Mouse (Mus musculus): ENCODE measurements around the gene Rps26.
"Not testable (repeated sequence)": the region's sequence is repeated elsewhere in the genome, so short reads cannot be mapped to it uniquely, and the experiment has no call there.

Rps26 gene

GRCm38 (mm10) chr10:128640891-128641290 is 14.3 kb upstream of the Rps26 start:
- DNase-seq (ENCODE audit: low spot score): no peak

GRCm38 (mm10) chr10:128639999-128640398 is 13.5 kb upstream of the Rps26 start:
- DNase-seq (ENCODE audit: low spot score): no peak

- DNase-seq (ENCODE audit: low spot score): no peak
Observed at GRCm38 (mm10) chr10:128637011-128637410, 10.5 kb upstream of the Rps26 start.

- no peak for DNase-seq (ENCODE audit: low spot score)
Observed at GRCm38 (mm10) chr10:128636561-128636960, 10.0 kb upstream of the Rps26 start.

- no peak for DNase-seq (ENCODE audit: low spot score)
Observed at GRCm38 (mm10) chr10:128635697-128636096, 9.2 kb upstream of the Rps26 start.

- DNase-seq (ENCODE audit: low spot score): no peak
Observed at GRCm38 (mm10) chr10:128631571-128631970, 5.0 kb upstream of the Rps26 start.

- DNase-seq (ENCODE audit: low spot score): not testable (repeated sequence)
Observed at GRCm38 (mm10) chr10:128630306-128630705, 3.8 kb upstream of the Rps26 start.

GRCm38 (mm10) chr10:128629746-128630145 is 3.2 kb upstream of the Rps26 start:
- no peak for DNase-seq (ENCODE audit: low spot score)

- DNase-seq (ENCODE audit: low spot score): no peak
Observed at GRCm38 (mm10) chr10:128627398-128628317, 1.1 kb upstream of the Rps26 start.

GRCm38 (mm10) chr10:128625287-128625894 is 1.2 kb downstream of the Rps26 start:
- peak; percentile 56 for DNase-seq (ENCODE audit: low spot score)

- peak; percentile 37 for DNase-seq (ENCODE audit: low spot score)
Observed at GRCm38 (mm10) chr10:128623106-128623613, 3.4 kb downstream of the Rps26 start.

GRCm38 (mm10) chr10:128622702-128623101 is 3.8 kb downstream of the Rps26 start:
- DNase-seq (ENCODE audit: low spot score): peak; percentile 35

- DNase-seq (ENCODE audit: low spot score): no peak
Observed at GRCm38 (mm10) chr10:128621986-128622520, 4.5 kb downstream of the Rps26 start.

GRCm38 (mm10) chr10:128620241-128620640 is 6.3 kb downstream of the Rps26 start:
- DNase-seq (ENCODE audit: low spot score): no peak

- not testable (repeated sequence) for DNase-seq (ENCODE audit: low spot score)
Observed at GRCm38 (mm10) chr10:128619148-128619547, 7.4 kb downstream of the Rps26 start.

GRCm38 (mm10) chr10:128618570-128618969 is 8.0 kb downstream of the Rps26 start:
- DNase-seq (ENCODE audit: low spot score): no peak

- DNase-seq (ENCODE audit: low spot score): not testable (repeated sequence)
Observed at GRCm38 (mm10) chr10:128615798-128616448, 10.6 kb downstream of the Rps26 start.

GRCm38 (mm10) chr10:128614934-128615333 is 11.6 kb downstream of the Rps26 start:
- no peak for DNase-seq (ENCODE audit: low spot score)

GRCm38 (mm10) chr10:128613820-128614219 is 12.7 kb downstream of the Rps26 start:
- DNase-seq (ENCODE audit: low spot score): not testable (repeated sequence)

GRCm38 (mm10) chr10:128613154-128613440 is 13.4 kb downstream of the Rps26 start:
- DNase-seq (ENCODE audit: low spot score): no peak

- DNase-seq (ENCODE audit: low spot score): peak; percentile 96
Observed at GRCm38 (mm10) chr10:128612433-128613153, 14.0 kb downstream of the Rps26 start.

GRCm38 (mm10) chr10:128606483-128606882 is 20.1 kb downstream of the Rps26 start:
- no peak for DNase-seq (ENCODE audit: low spot score)
